Mouse (Mus musculus): ENCODE data around the gene Cacna1e.

DNA sequence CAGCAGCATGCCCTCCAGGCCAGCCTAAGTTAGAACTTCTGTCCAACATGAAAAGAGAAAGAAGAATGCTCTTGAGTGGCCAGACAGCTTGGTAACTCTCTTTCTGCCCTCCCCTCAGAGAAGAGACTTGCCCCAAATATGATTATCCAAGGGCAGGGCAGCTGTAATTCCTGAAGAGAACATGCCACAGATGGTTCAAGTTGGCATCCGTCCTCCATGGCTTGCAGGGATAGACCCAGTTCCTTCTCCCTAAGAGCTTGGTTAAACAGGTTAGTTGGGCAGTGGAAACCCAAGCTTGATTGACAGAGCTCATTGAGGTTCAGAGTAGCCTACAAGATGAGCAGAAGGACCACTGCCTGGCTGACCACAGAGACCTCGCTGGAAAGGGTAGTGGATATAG, 85.5 kb downstream of the Cacna1e start:
- TF ChIP-seq CTCF (IDR thresholded peaks at IDR 0.05): no peak
- no peak for TF ChIP-seq EP300 (IDR thresholded peaks at IDR 0.05)

Data from lung, postnatal 0 days (tissue).